Mouse (Mus musculus) heart, embryonic 14.5 days (tissue): ENCODE results near the gene Ehhadh. TPM values are rescaled to one million over a fixed set of nuclear protein-coding genes. Genes with fewer than 3 reads are reported as not detected.

Experiments
- ATAC-seq: fragments of 200-750 bp; cut with Nextera tagmentation; 2 replicates; pipeline ENCODE4 v1.8.0; 2017; ENCODE audit warnings: low read depth, moderate TSS enrichment; ENCODE audit not compliant: insufficient number of reproducible peaks, insufficient read depth, low FRiP score
- H3K27ac ChIP-seq, 2 experiments: fragments of 200-500 bp in 1 of 2; fragments of 300-500 bp in 1 of 2; sonication (generic) in 1 of 2; replicated peaks in 1 of 2; 2 replicates each; pipeline ENCODE4 v1.5.1; 2012 to 2014; ENCODE audit warnings: low read depth in 2 of 2, low read length in 2 of 2, control low read depth in 1 of 2, mild to moderate bottlenecking in 1 of 2, mixed read lengths in 1 of 2; ENCODE audit not compliant: control insufficient read depth in 1 of 2, insufficient read depth in 1 of 2
- H3K27me3 ChIP-seq: fragments of 300-500 bp; sonication (generic); 2 replicates; pipeline ENCODE4 v1.6.1; 2014; ENCODE audit warnings: mild to moderate bottlenecking, low read length, control low read depth; ENCODE audit not compliant: control insufficient read depth, insufficient read depth
- H3K36me3 ChIP-seq: fragments of 300-500 bp; sonication (generic); 2 replicates; pipeline ENCODE4 v1.6.1; 2014; ENCODE audit warnings: mild to moderate bottlenecking, control low read depth, low read length, mixed read lengths; ENCODE audit not compliant: control insufficient read depth, insufficient read depth
- H3K4me1 ChIP-seq, 2 experiments: fragments of 200-500 bp in 1 of 2; fragments of 300-500 bp in 1 of 2; sonication (generic) in 1 of 2; 2 replicates each; pipeline ENCODE4 v1.6.1; 2012 to 2014; ENCODE audit warnings: low read length in 2 of 2, control low read depth in 1 of 2, mixed read lengths in 1 of 2; ENCODE audit not compliant: control insufficient read depth in 2 of 2, insufficient read depth in 2 of 2
- H3K4me2 ChIP-seq: fragments of 300-500 bp; sonication (generic); 2 replicates; pipeline ENCODE4 v1.6.1; 2014; ENCODE audit warnings: mild to moderate bottlenecking, low read length
- H3K4me3 ChIP-seq, 2 experiments: fragments of 200-500 bp in 1 of 2; fragments of 300-500 bp in 1 of 2; sonication (generic) in 1 of 2; 2 replicates each; pipeline ENCODE4 v1.5.1; 2012 to 2014; ENCODE audit warnings: low read length in 2 of 2, mild to moderate bottlenecking in 2 of 2, control low read depth in 1 of 2, low read depth in 1 of 2, moderate library complexity in 1 of 2; ENCODE audit not compliant: control insufficient read depth in 1 of 2, insufficient read depth in 1 of 2
- H3K9ac ChIP-seq: fragments of 300-500 bp; sonication (generic); 2 replicates; pipeline ENCODE4 v1.6.1; 2014; ENCODE audit warnings: mild to moderate bottlenecking, low read length
- H3K9me3 ChIP-seq: fragments of 300-500 bp; sonication (generic); 2 replicates; pipeline ENCODE4 v1.6.1; 2016; ENCODE audit warnings: low read length, control low read depth; ENCODE audit not compliant: control insufficient read depth
- WGBS: fragments of 180-500 bp; shearing (Covaris S2); extraction: QIAGEN DNeasy Blood & Tissue Kit; methylation state at CpG from one replicate; pipeline ENCODE4 v1.1.7; 2014; 5-methylcytosine and 5-hydroxymethylcytosine counted together
- polyA plus RNA-seq: library from polyadenylated mRNA; unstranded; fragments of >200 nt; fragmentation: Nextera tagmentation; extraction: Ambion mirVana; gene quantifications from 2 replicates; pipeline ENCODE4 v1.2.1, GENCODE M21; 2014

Gene Ehhadh
- polyA plus RNA-seq, 1 experiment from 2014 or later, result 3.1 TPM

DNA sequence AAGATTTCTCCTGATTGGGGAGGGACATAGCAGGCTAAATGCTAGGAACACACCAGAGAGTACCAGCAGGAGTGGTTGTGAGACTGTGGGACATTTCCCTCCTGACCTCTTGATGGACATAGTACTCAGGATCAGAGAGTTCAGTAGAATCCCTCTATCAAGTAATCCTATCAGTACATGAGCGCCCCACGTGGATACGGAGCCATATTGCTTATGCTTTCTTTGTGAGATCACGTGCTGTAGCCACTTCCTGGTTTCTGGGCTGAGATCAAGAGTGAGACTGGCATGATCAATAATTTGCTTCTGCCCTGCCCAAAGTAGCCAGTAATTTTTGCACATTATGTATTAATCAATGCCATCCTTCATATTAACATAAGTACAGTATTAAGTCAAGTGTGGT, 2.6 kb downstream of the Ehhadh start:
- H3K36me3 ChIP-seq, result no peaks in the 10 kb centered on the region
- ATAC-seq, result no peak
- H3K27ac ChIP-seq, result no peak overlapping the region
- no peak overlapping the region for H3K4me2 ChIP-seq
- H3K9ac ChIP-seq, result no peak overlapping the region
- H3K4me1 ChIP-seq, result peaks cover 0 to 3% of the 10 kb centered on the region in 2 experiments; a peak in 2 of 4 replicates
- 73% methylated on average over 4 of the region's 4 CpGs for whole genome bisulfite sequencing
- no peaks in the 10 kb centered on the region for H3K27me3 ChIP-seq
- H3K4me3 ChIP-seq, result no peak overlapping the region
- H3K9me3 ChIP-seq, result 0 out of 2 replicates have a peak, but pooled peaks cover 4% of the 10 kb centered on the region

DNA sequence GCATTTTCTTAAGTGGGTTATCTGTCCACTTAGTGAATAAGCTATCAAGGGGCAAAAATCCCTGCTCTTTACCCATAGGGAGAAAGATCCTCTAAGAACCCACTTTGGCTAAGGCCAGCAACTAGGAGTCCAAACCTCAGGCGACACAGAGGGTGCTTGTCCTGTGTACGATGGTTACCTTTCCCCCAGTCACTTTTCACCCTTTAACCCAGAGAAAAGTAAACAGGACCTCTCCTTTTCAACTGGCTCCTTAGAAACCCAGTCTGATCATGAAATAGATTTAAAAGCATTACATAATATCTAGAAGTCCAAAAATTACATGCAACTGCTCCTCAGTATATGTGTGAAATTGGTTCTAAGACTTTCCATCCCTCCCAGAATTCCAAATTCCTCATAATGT, 4.8 kb downstream of the Ehhadh start:
- no peak overlapping the region for H3K4me3 ChIP-seq
- H3K4me1 ChIP-seq, result peaks cover 0 to 3% of the 10 kb centered on the region in 2 experiments; a peak in 1 of 4 replicates
- no peak overlapping the region for H3K9ac ChIP-seq
- no peak overlapping the region for H3K4me2 ChIP-seq
- H3K27ac ChIP-seq, result no peak overlapping the region
- no peaks in the 10 kb centered on the region for H3K36me3 ChIP-seq
- no peaks in the 10 kb centered on the region for H3K27me3 ChIP-seq
- no peaks in the 10 kb centered on the region for H3K9me3 ChIP-seq
- no peak for ATAC-seq
- 76% methylated on average over 2 of the region's 2 CpGs for WGBS

DNA sequence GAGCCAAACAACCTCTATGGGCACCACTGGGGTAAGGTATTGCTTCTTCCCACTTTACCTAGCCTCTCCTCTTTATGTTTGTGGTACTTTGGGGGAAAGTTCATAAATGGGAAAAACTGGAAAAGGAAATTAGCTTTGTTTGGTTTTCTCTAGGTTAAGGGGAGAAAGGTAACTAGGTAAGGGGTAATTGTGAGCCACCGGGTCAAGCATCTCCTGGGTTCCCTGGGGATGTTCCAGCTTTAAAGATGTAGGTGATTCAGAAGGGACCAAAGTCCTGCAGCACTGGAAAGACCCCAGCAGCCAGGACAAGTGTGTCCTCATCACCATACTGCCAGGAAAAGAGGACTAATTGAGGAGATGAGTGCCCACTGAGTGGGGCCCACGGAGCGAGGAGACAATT, 5.7 kb downstream of the Ehhadh start:
- Histone ChIP-seq H3K9ac (no peak overlapping the region), H3K27ac (no peak overlapping the region), H3K4me3 (no peak overlapping the region), H3K9me3 (no peaks in the 10 kb centered on the region), H3K36me3 (no peaks in the 10 kb centered on the region), H3K4me1 (no peaks in the 10 kb centered on the region), H3K4me2 (no peak overlapping the region), H3K27me3 (no peaks in the 10 kb centered on the region)
- ATAC-seq, result no peak
- WGBS, result 81% methylated on average over 3 of the region's 3 CpGs

DNA sequence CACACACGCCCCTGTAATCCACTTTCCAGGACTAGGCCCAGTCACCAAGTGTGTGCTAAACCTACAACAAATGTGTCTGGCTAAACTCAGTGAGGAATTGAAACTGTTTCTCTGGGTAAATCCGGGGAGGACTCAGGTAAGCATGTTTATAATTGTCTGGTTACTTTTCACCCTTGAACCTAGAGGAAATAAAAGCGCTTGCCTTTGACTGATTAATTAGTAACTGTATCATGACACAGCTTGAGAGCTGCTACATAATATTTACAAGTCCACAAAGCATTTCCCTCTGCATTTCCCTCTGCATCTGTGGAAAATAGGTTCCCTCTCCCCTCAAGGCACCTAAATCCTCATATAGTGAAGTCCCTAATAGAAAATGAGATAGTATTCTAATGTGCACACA, 6.3 kb downstream of the Ehhadh start:
- WGBS, result 72% methylated on average over 3 of the region's 3 CpGs
- Histone ChIP-seq H3K9ac (no peak overlapping the region), H3K4me1 (no peaks in the 10 kb centered on the region), H3K36me3 (no peaks in the 10 kb centered on the region), H3K4me3 (no peak overlapping the region), H3K27me3 (no peaks in the 10 kb centered on the region), H3K4me2 (no peak overlapping the region), H3K9me3 (no peaks in the 10 kb centered on the region), H3K27ac (no peak overlapping the region)
- no peak for ATAC-seq

DNA sequence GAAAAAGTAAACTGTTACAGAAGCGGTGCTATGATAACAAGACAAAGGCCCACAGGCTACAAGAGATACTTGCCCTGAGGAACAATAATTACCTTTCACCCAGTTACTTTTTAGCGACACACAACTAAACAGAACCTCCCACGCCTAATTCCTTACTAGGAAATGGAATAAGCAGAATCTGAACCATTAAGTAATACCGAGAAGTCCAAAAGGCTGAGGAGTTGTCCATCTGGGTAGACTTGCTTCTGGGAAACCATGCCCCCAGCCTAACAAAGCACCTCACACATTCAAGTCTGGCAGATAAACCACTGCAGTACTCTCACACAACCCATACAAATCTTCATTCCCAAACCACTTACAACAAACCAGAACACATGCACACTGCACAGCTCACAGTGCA, 8.5 kb downstream of the Ehhadh start:
- no peak overlapping the region for H3K4me3 ChIP-seq
- 72% methylated on average over 4 of the region's 4 CpGs for WGBS
- ATAC-seq, result no peak
- no peaks in the 10 kb centered on the region for H3K9me3 ChIP-seq
- H3K9ac ChIP-seq, result no peak overlapping the region
- H3K27ac ChIP-seq, result no peak overlapping the region
- H3K4me1 ChIP-seq, result no peaks in the 10 kb centered on the region
- H3K36me3 ChIP-seq, result no peaks in the 10 kb centered on the region
- H3K27me3 ChIP-seq, result no peaks in the 10 kb centered on the region
- no peak overlapping the region for H3K4me2 ChIP-seq

DNA sequence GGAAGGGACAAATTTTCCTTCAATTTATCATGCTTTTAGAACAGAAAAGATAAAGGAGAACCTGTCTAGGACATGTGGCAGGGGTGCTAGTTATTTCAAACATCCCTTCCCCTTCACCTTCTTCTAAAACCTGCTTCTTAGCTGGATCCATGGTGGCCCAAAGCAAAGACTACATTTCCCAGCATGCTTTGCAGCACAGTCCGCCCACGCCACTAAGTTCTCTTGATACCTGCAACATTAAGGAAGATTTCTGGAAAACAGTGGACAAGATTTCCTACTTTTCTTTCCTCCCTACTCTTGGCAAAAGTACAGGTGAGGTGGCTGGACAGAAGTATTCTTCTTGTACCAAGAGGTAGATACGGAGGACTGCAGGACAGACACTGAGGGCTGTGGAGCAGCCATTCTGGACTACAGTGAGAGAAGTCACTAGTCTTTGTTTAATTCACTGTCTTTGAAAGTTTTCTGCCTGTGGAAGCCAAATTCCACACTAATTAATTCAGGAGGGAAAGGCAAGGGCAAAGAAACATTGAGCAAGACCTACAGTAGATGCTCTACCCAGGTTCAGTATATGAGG, 9.2 kb downstream of the Ehhadh start:
- no peak for ATAC-seq
- Histone ChIP-seq H3K36me3 (no peaks in the 10 kb centered on the region), H3K4me1 (no peaks in the 10 kb centered on the region), H3K27me3 (no peaks in the 10 kb centered on the region), H3K9me3 (no peaks in the 10 kb centered on the region), H3K27ac (no peak overlapping the region), H3K4me2 (peak overlapping the region; percentile 47), H3K4me3 (peak overlapping the region; percentile 15 to 29; a peak in 3 of 4 replicates), H3K9ac (no peak overlapping the region)
- WGBS, result 36% methylated on average over 3 of the region's 3 CpGs

GRCm38 (mm10) chr16:21774725-21775124, 12.9 kb downstream of the Ehhadh start:
- Histone ChIP-seq H3K4me1 (no peaks in the 10 kb centered on the region), H3K4me2 (no peak overlapping the region), H3K4me3 (no peak overlapping the region), H3K36me3 (no peaks in the 10 kb centered on the region), H3K9me3 (no peaks in the 10 kb centered on the region), H3K27ac (no peak overlapping the region), H3K9ac (no peak overlapping the region), H3K27me3 (no peaks in the 10 kb centered on the region)
- ATAC-seq, result no peak
- 78% methylated on average over 4 of the region's 4 CpGs for WGBS

- Histone ChIP-seq H3K27me3 (no peaks in the 10 kb centered on the region), H3K9me3 (no peaks in the 10 kb centered on the region), H3K27ac (no peak overlapping the region), H3K4me1 (no peaks in the 10 kb centered on the region), H3K4me2 (no peak overlapping the region), H3K9ac (no peak overlapping the region), H3K36me3 (peaks cover 3% of the 10 kb centered on the region; the same call in 1 of the 2 replicates), H3K4me3 (no peak overlapping the region)
- ATAC-seq, result no peak
- 77% methylated on average over 5 of the region's 5 CpGs for WGBS
Measured at GRCm38 (mm10) chr16:21769667-21770066, 17.9 kb downstream of the Ehhadh start.
